Mouse (Mus musculus): ENCODE measurements at regions not wholly inside any gene's neighbourhood (a gene's known extent, or its start where the extent isn't known, plus 50 kb on each side); places are given as distances from the start of the nearest gene placed in this dataset.
"Not testable (repeated sequence)": the region's sequence is repeated elsewhere in the genome, so short reads cannot be mapped to it uniquely, and the experiment has no call there.

DNA sequence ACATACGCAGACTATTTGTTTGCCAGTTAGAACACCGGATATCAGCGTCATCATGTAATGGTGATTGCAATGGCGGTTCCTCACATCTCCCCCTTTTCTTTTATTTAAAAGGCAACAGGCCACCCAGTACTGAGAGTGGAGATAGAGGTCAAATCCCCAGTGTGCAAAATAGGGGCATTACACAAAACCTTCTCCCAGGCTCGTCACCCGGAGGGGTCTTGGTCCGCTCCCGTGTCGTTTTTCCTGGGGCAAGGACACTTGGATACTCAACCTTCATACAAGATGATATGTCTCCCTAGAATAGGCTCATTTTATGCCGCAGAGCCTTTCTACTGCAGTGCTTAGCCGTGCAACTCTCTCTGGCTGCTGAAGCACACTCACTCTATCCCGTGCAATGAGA is 94.6 kb upstream of the Spin2g start:
- DNase-seq: not testable (repeated sequence)

DNA sequence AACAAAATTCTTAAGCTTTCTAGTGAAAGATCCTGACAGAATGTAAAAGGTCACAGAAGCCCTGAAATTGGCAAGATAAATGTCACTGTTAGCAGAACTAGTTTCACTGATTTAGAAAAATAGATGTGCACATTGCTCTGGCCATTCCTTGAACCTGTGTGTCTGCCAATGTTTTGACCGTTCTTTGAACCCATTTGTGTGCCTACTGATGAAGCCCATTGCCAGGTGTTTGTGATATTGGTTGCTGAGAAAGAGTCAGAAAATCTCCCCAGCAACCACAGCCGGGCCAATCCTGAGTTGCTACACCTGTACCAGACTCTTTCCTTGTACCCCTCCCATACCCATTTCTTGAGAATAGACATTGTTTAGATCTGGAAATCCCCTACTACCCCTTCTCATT is 86.6 kb upstream of the Spin2g start:
- peak in 1 of 2 experiments; percentile 4 for DNase-seq

DNA sequence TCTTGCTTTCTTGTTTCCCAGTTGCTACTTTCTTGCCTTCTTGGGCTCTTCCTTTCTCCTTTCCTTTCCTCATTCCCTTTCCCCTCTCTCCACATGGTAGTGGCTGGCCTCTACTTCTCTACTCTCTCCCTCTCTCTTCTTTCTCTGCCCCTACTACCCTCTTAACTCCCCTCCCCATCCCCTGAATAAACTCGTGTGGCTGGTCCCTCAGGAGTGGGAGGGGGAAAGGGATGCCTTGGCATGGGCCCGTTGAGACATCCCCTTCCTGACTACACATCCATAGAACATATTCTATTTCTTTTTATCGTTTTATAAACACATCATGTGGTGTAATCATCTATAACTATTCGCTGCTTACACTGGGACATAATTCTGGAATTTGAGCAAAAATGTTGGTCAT is 79.2 kb upstream of the Spin2g start:
- DNase-seq: not testable (repeated sequence)

DNA sequence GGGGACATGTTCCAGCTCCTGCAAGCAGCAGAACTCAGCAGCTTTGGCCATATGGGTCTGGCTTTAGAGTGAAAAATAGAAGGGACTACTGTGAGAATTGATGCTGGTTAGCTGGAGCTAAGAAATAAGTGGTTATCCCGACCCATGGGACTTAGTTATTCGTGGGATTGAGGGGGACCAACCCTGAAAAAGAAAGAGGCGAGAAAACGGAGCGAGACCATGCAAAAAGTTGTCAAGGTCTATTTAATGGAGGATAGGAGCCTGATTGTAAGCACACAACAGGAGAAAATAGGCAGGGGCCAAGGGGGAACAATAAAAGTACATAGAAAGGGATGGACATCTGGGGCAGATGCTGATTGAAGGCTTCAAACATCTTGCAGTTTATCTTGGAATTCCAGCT is 75.6 kb upstream of the Spin2g start:
- DNase-seq: not testable (repeated sequence)

All from cerebellum, postnatal 25 days (tissue).